Mouse (Mus musculus) lung, adult 2 months (tissue): ENCODE measurements at regions not wholly inside any gene's neighbourhood (a gene's known extent, or its start where the extent isn't known, plus 50 kb on each side); places are given as distances from the start of the nearest gene placed in this dataset.

Source experiments
- CTCF ChIP-seq: fragments of 200-500 bp; IDR thresholded peaks from 2 replicates; pipeline ENCODE4 v1.5.1; 2011; ENCODE audit warnings: mild to moderate bottlenecking, low read length, control low read depth; ENCODE audit not compliant: insufficient read depth
- POLR2A ChIP-seq: fragments of 200-500 bp; IDR thresholded peaks from 2 replicates; pipeline ENCODE4 v1.6.1; 2011; ENCODE audit warnings: low read depth, mild to moderate bottlenecking, control low read depth, low read length, borderline replicate concordance; ENCODE audit errors: extremely low read depth

DNA sequence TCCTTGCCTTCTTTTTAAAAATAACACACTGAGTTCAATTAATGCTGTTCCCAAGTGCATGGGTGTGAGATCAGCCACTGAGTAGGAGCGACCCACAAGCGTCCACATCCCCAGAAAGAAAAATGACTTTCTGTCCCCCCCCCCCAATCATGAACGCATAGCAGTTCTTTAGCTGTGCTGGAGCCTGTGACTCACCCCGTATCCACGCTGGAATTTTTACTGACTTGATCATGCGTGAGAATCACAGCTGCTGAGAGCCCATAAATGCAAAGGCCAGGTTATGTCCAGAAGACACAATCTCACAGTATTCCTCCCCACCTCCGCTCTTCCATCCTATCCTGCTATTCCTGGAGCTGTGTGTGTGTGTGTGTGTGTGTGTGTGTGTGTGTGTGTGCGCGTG lies 53.3 kb downstream of the Fos start:
- TF ChIP-seq CTCF (no peak), POLR2A (no peak)
